Mouse (Mus musculus) macrophage (primary cell): ENCODE measurements around the gene Zfp750. TPM values are rescaled to one million over a fixed set of nuclear protein-coding genes. Genes with fewer than 3 reads are reported as not detected.

Experiments used
- H3K27ac ChIP-seq: fragments of 350-480 bp; formaldehyde crosslinking; 2 replicates; pipeline ENCODE4 v1.9.0; 2021
- H3K36me3 ChIP-seq: fragments of 350-480 bp; formaldehyde crosslinking; 2 replicates; pipeline ENCODE4 v1.9.0; 2021; ENCODE audit errors: inconsistent target
- H3K4me3 ChIP-seq: fragments of 350-480 bp; formaldehyde crosslinking; 2 replicates; pipeline ENCODE4 v1.9.0; 2021; ENCODE audit errors: inconsistent target
- H3K79me2 ChIP-seq: fragments of 350-480 bp; formaldehyde crosslinking; 2 replicates; pipeline ENCODE4 v1.9.0; 2021; ENCODE audit errors: inconsistent target
- WGBS: methylation state at CpG from one replicate; pipeline ENCODE4 v1.1.7; 2026; ENCODE audit warnings: inconsistent platforms; ENCODE audit not compliant: missing documents; 5-methylcytosine and 5-hydroxymethylcytosine counted together
- polyA plus RNA-seq: library from polyadenylated mRNA; stranded (reverse); fragments of 250-400 nt; gene quantifications from 3 replicates; pipeline ENCODE4 v1.2.4, GENCODE M21; 2018; ENCODE audit warnings: inconsistent platforms

Gene Zfp750
- polyA plus RNA-seq, 1 experiment from 2014 or later: not detected

GRCm38 (mm10) chr11:121516906-121517305 is 2.2 kb downstream of the Zfp750 start:
- no peak overlapping the region for H3K4me3 ChIP-seq
- WGBS: 60% methylated on average over 3 of the region's 3 CpGs
- H3K79me2 ChIP-seq: no peaks in the 10 kb centered on the region
- no peaks in the 10 kb centered on the region for H3K36me3 ChIP-seq
- no peak overlapping the region for H3K27ac ChIP-seq

- H3K79me2 ChIP-seq: no peaks in the 10 kb centered on the region
- no peaks in the 10 kb centered on the region for H3K36me3 ChIP-seq
- 68% methylated on average over 9 of the region's 9 CpGs for WGBS
- H3K4me3 ChIP-seq: no peak overlapping the region
- no peak overlapping the region for H3K27ac ChIP-seq
Observed at GRCm38 (mm10) chr11:121515996-121516395, 3.1 kb downstream of the Zfp750 start.

GRCm38 (mm10) chr11:121512896-121513572 is 6.1 kb downstream of the Zfp750 start:
- H3K36me3 ChIP-seq: no peaks in the 10 kb centered on the region; the same call in 1 of the 2 replicates
- H3K4me3 ChIP-seq: no peak overlapping the region
- H3K27ac ChIP-seq: no peak overlapping the region
- 96% methylated on average over 8 of the region's 8 CpGs for WGBS
- H3K79me2 ChIP-seq: no peaks in the 10 kb centered on the region

GRCm38 (mm10) chr11:121510512-121511246 is 8.5 kb downstream of the Zfp750 start:
- H3K4me3 ChIP-seq: no peak overlapping the region
- H3K36me3 ChIP-seq: peaks cover 6% of the 10 kb centered on the region
- no peak overlapping the region for H3K27ac ChIP-seq
- 96% methylated on average over 9 of the region's 9 CpGs for WGBS
- H3K79me2 ChIP-seq: no peaks in the 10 kb centered on the region

GRCm38 (mm10) chr11:121508478-121508877 is 10.7 kb downstream of the Zfp750 start:
- peaks cover 26% of the 10 kb centered on the region for H3K36me3 ChIP-seq
- 84% methylated on average over 4 of the region's 4 CpGs for WGBS
- no peak overlapping the region for H3K4me3 ChIP-seq
- H3K27ac ChIP-seq: no peak overlapping the region
- no peaks in the 10 kb centered on the region for H3K79me2 ChIP-seq

- 81% methylated on average over 4 of the region's 4 CpGs for WGBS
- peaks cover 73% of the 10 kb centered on the region for H3K36me3 ChIP-seq
Observed at GRCm38 (mm10) chr11:121502000-121502860, 16.9 kb downstream of the Zfp750 start.

GRCm38 (mm10) chr11:121501525-121501924 is 17.6 kb downstream of the Zfp750 start:
- Histone ChIP-seq H3K36me3 (peaks cover 74% of the 10 kb centered on the region; the same call in 1 of the 2 replicates), H3K27ac (no peak overlapping the region), H3K4me3 (no peak overlapping the region), H3K79me2 (no peaks in the 10 kb centered on the region)
- WGBS: 99% methylated on average over 4 of the region's 4 CpGs

More at GRCm38 (mm10) chr11:121502000-121502860, 16.9 kb downstream of the Zfp750 start:
- no peaks in the 10 kb centered on the region for H3K79me2 ChIP-seq
- H3K4me3 ChIP-seq: no peak overlapping the region
- no peak overlapping the region for H3K27ac ChIP-seq

GRCm38 (mm10) chr11:121500595-121500994 is 18.5 kb downstream of the Zfp750 start:
- Histone ChIP-seq H3K27ac (no peak overlapping the region), H3K4me3 (no peak overlapping the region), H3K79me2 (no peaks in the 10 kb centered on the region), H3K36me3 (peaks cover 76% of the 10 kb centered on the region; the same call in 1 of the 2 replicates)

GRCm38 (mm10) chr11:121490651-121491050 is 28.5 kb downstream of the Zfp750 start:
- Histone ChIP-seq H3K36me3 (peaks cover 8% of the 10 kb centered on the region; the same call in 1 of the 2 replicates), H3K79me2 (peaks cover 22% of the 10 kb centered on the region; the same call in 1 of the 2 replicates), H3K4me3 (no peak overlapping the region), H3K27ac (no peak overlapping the region)

GRCm38 (mm10) chr11:121485882-121486281 is 33.3 kb downstream of the Zfp750 start:
- Histone ChIP-seq H3K4me3 (no peak overlapping the region), H3K36me3 (peaks cover 4% of the 10 kb centered on the region; the same call in 1 of the 2 replicates), H3K79me2 (peaks cover 22% of the 10 kb centered on the region; the same call in 1 of the 2 replicates), H3K27ac (no peak overlapping the region)
- WGBS: 20% methylated on average over 7 of the region's 9 CpGs

- Histone ChIP-seq H3K79me2 (no peaks in the 10 kb centered on the region; the same call in 1 of the 2 replicates), H3K27ac (no peak overlapping the region), H3K36me3 (peaks cover 16% of the 10 kb centered on the region), H3K4me3 (no peak overlapping the region)
- WGBS: 97% methylated on average over 2 of the region's 2 CpGs
Observed at GRCm38 (mm10) chr11:121481129-121481528, 38.0 kb downstream of the Zfp750 start.

GRCm38 (mm10) chr11:121479476-121480203 is 39.5 kb downstream of the Zfp750 start:
- Histone ChIP-seq H3K27ac (no peak overlapping the region), H3K79me2 (no peaks in the 10 kb centered on the region; the same call in 1 of the 2 replicates), H3K36me3 (peaks cover 16% of the 10 kb centered on the region), H3K4me3 (no peak overlapping the region)
- 66% methylated on average over 15 of the region's 15 CpGs for WGBS

GRCm38 (mm10) chr11:121475699-121476415 is 43.3 kb downstream of the Zfp750 start:
- H3K4me3 ChIP-seq: no peak overlapping the region
- no peaks in the 10 kb centered on the region; the same call in 1 of the 2 replicates for H3K79me2 ChIP-seq
- 24% methylated on average over 9 of the region's 9 CpGs for WGBS
- H3K36me3 ChIP-seq: peaks cover 14% of the 10 kb centered on the region
- no peak overlapping the region for H3K27ac ChIP-seq
